Mouse (Mus musculus): ENCODE measurements around the gene Hnrnpll.

GRCm38 (mm10) chr17:80097221-80097620, 35.1 kb upstream of the Hnrnpll start:
- TF ChIP-seq CTCF (IDR thresholded peaks at IDR 0.05; ENCODE audit: borderline replicate concordance, control insufficient read depth, extremely low read depth, insufficient read depth, low read length, poor library complexity) (no peak), POLR2A (IDR thresholded peaks at IDR 0.05; ENCODE audit: control insufficient read depth, extremely low read depth, insufficient read depth, low read length, poor library complexity) (no peak)

All from thymus, adult 2 months (tissue).